Mouse (Mus musculus): ENCODE results near the gene Myzap. TPM values are rescaled to one million over a fixed set of nuclear protein-coding genes. Genes with fewer than 3 reads are reported as not detected.

The Myzap gene
- polyA plus RNA-seq, 1 experiment from 2014 or later: 2.8 TPM

DNA sequence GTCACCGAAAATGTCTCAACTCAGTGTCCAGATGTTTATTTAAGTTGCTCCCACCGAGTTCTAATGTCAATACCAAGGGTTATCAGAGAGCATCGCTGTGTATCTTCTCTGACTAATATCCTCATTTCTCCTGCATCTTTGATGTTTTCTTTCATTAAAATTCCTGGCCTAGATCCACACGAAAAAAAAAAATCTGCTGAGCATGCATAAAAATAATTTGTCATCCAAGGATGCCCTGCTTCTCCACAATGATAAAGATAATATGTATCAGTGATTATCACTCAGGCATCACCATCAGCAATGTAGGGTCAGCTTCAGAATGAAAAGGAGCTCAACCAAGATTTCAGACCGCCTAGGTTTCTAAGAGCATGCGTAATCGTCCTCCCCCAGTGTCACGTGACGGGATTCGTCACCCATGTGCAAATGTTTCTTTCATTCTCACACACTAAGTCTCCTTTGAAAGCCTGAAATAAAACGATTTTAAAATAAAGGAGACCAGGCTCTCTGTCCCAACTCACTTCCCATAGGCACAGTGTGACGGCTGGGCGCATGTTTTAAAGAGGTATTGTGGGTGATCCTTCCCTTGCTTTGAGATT is 129.0 kb downstream of the Myzap start:
- Histone ChIP-seq H3K9ac (replicated peaks; ENCODE audit: low read depth, low read length) (no peak overlapping the region), H3K4me3 (replicated peaks; ENCODE audit: low read length) (no peak overlapping the region), H3K4me1 (replicated peaks; ENCODE audit: control insufficient read depth, insufficient read depth, low read length) (no peaks in the 10 kb centered on the region), H3K36me3 (ENCODE audit: control insufficient read depth, insufficient read depth) (no peaks in the 10 kb centered on the region), H3K27ac (ENCODE audit: low read length) (no peak overlapping the region), H3K4me2 (ENCODE audit: low read length) (no peak overlapping the region), H3K9me3 (ENCODE audit: control insufficient read depth, low read length) (no peaks in the 10 kb centered on the region), H3K27me3 (replicated peaks; ENCODE audit: control insufficient read depth, insufficient read depth, low read length) (no peaks in the 10 kb centered on the region)
- WGBS: 65% methylated on average over 13 of the region's 13 CpGs
- ATAC-seq: no peak

DNA sequence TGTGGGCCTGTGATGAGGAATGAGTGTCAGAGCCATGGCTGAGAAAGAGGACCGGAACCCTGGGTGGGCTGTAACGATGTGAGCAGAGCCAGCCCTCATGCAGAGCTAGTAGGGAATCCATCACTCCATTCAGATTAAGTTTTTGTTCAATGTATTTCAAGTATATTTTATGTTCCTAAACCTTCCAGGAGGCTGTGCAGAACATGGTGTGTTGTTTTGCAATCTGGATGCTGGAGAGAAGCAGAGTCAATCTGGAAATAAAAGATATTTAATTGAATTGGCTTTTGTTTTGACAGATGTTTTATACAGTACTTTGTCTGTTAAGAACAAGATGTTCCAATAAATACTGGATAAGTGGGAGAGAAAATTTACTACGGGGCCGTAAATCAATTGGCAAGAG is 135.4 kb downstream of the Myzap start:
- Histone ChIP-seq H3K36me3 (ENCODE audit: control insufficient read depth, insufficient read depth) (no peaks in the 10 kb centered on the region), H3K4me1 (replicated peaks; ENCODE audit: control insufficient read depth, insufficient read depth, low read length) (no peaks in the 10 kb centered on the region), H3K9me3 (ENCODE audit: control insufficient read depth, low read length) (no peaks in the 10 kb centered on the region), H3K27ac (ENCODE audit: low read length) (no peak overlapping the region), H3K4me3 (replicated peaks; ENCODE audit: low read length) (no peak overlapping the region), H3K9ac (replicated peaks; ENCODE audit: low read depth, low read length) (no peak overlapping the region), H3K27me3 (replicated peaks; ENCODE audit: control insufficient read depth, insufficient read depth, low read length) (no peaks in the 10 kb centered on the region), H3K4me2 (ENCODE audit: low read length) (no peak overlapping the region)
- no peak for ATAC-seq
- 91% methylated on average over 4 of the region's 4 CpGs for WGBS

Other genes with a start within 250 kb of the Myzap start
- 301 and 317 TPM in 2 replicates for gene Polr2m, start 106.4 kb downstream of the Myzap start, polyA plus RNA-seq (2015; fragmentation: Nextera tagmentation; extraction: Ambion mirVana)
- 4.3 and 4.4 TPM in 2 replicates for gene Cgnl1, start 179.2 kb upstream of the Myzap start, polyA plus RNA-seq (2015; fragmentation: Nextera tagmentation; extraction: Ambion mirVana)